Mouse (Mus musculus) megakaryocyte, embryonic 14.5 days (primary cell): Measurements from ENCODE around the gene Clip3. TPM values are rescaled to one million over a fixed set of nuclear protein-coding genes. Genes with fewer than 3 reads are reported as not detected.

Source experiments
- H3K27me3 ChIP-seq: replicated peaks from 2 replicates; pipeline ENCODE3; 2012; ENCODE audit warnings: inconsistent platforms
- H3K36me3 ChIP-seq: replicated peaks from 2 replicates; pipeline ENCODE3; 2012; ENCODE audit warnings: low read length, inconsistent platforms, mixed read lengths
- H3K4me1 ChIP-seq: 2 replicates; pipeline ENCODE4 v1.6.1; 2012; ENCODE audit warnings: inconsistent platforms
- H3K4me3 ChIP-seq: replicated peaks from 2 replicates; pipeline ENCODE3; 2012; ENCODE audit warnings: moderate library complexity, mild to moderate bottlenecking, inconsistent platforms
- H3K9me3 ChIP-seq: 2 replicates; pipeline ENCODE4 v1.6.1; 2012; ENCODE audit warnings: inconsistent platforms
- FLI1 ChIP-seq: IDR thresholded peaks from 2 replicates; pipeline ENCODE4 v1.6.1; 2012; ENCODE audit warnings: low read length, inconsistent platforms, mixed read lengths
- GATA1 ChIP-seq: IDR thresholded peaks from 3 replicates; pipeline ENCODE4 v1.6.1; 2012; ENCODE audit warnings: mixed read lengths, low read length, inconsistent platforms, borderline replicate concordance
- polyA plus RNA-seq: library from polyadenylated mRNA; stranded (reverse); fragments of >175 nt; gene quantifications from 2 replicates; pipeline ENCODE4 v1.2.3, GENCODE M21; 2012; ENCODE audit warnings: low replicate concordance; ENCODE audit not compliant: insufficient read depth

The Clip3 gene
- polyA plus RNA-seq, 1 experiment = 0.34 TPM

DNA sequence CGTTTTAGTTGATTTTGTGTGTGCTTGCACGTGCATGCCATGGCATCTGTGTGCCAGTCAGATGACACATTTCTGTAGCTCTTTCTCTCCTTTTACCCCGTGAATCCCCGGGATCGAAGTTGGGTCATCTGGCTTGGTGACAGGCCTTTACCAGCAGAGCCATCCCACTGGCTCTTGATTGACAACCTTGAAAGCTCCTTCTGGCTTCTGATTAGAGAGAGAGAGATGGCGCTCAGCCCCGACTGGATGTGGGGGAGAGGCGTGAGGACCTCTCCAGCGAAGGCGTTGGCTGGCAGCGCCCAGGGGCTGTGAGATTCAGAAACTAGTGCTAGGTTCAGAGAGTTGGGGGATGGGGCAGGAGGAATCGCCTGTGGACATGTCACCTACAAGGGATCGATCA lies 2.3 kb downstream of the Clip3 start:
- H3K27me3 ChIP-seq = peaks cover 50% of the 10 kb centered on the region
- TF ChIP-seq FLI1 (no peak), GATA1 (no peak)
- H3K36me3 ChIP-seq = no peaks in the 10 kb centered on the region
- no peak overlapping the region for H3K4me3 ChIP-seq
- H3K9me3 ChIP-seq = no peaks in the 10 kb centered on the region
- peaks cover 8% of the 10 kb centered on the region; the same call in 1 of the 2 replicates for H3K4me1 ChIP-seq

DNA sequence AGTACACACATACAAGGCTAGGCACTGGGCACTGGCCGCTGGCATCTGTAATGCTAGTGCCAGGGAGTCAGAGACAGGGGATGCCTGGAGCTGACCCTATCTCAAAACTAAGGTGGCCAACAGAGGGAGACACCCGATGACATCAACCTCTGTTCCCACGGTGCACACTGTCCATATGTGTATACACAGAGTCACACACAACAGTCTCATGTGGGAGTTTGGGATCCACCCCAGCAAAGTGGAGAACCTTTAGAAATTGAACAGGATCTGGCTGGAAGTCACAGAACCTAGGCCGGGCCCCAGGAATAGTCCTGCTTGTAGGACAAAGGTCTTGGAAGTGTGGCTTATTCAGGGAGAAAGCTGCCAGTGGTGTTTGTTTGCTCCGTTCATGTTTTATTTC lies 2.8 kb downstream of the Clip3 start:
- no peaks in the 10 kb centered on the region for H3K9me3 ChIP-seq
- no peak for TF ChIP-seq FLI1
- no peak for TF ChIP-seq GATA1
- no peaks in the 10 kb centered on the region for H3K36me3 ChIP-seq
- H3K27me3 ChIP-seq = peaks cover 45% of the 10 kb centered on the region
- peaks cover 11% of the 10 kb centered on the region; the same call in 1 of the 2 replicates for H3K4me1 ChIP-seq
- H3K4me3 ChIP-seq = no peak overlapping the region

- Histone ChIP-seq H3K27me3 (peaks cover 37% of the 10 kb centered on the region), H3K36me3 (no peaks in the 10 kb centered on the region), H3K9me3 (no peaks in the 10 kb centered on the region), H3K4me1 (peaks cover 14% of the 10 kb centered on the region; the same call in 1 of the 2 replicates), H3K4me3 (no peak overlapping the region)
- TF ChIP-seq FLI1 (no peak), GATA1 (no peak)
These were observed 3.6 kb downstream of the Clip3 start for GRCm38 (mm10) chr7:30295103-30295502.

DNA sequence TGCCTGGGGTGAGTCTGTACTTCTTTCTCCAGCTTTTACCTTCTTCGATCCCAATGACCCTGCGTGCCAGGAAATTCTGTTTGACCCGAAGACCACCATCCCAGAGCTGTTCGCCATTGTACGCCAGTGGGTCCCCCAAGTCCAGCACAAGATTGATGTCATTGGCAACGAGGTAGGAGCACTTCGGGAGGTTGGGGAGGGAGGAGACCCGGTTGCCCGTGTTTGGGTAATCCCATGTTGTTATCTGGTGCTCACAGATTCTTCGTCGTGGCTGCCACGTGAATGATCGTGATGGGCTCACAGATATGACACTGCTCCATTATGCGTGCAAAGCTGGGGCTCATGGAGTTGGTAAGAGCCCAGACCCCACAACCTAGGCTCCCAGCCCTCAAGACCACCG lies 5.3 kb downstream of the Clip3 start:
- Histone ChIP-seq H3K4me3 (no peak overlapping the region), H3K27me3 (peaks cover 23% of the 10 kb centered on the region), H3K4me1 (peaks cover 6% of the 10 kb centered on the region; the same call in 1 of the 2 replicates), H3K9me3 (no peaks in the 10 kb centered on the region), H3K36me3 (no peaks in the 10 kb centered on the region)
- TF ChIP-seq FLI1 (no peak), GATA1 (no peak)

DNA sequence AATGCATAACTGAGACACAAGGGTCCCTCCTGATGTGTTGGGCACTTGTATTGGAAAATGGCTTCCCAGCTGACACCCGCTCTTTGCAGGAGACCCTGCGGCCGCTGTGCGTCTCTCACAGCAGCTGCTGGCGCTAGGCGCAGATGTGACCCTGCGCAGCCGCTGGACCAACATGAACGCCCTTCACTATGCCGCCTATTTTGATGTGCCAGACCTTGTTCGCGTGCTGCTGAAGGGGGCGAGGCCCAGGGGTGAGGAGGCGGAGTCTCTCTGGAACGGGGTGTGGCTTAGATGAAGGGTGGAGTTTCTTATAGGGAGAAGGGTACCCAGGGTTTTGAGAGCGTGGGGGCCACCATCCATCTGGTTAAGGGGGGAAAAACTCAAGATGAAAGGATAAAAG lies 5.7 kb downstream of the Clip3 start:
- Histone ChIP-seq H3K9me3 (no peaks in the 10 kb centered on the region), H3K27me3 (peaks cover 21% of the 10 kb centered on the region), H3K36me3 (no peaks in the 10 kb centered on the region), H3K4me1 (peaks cover 6% of the 10 kb centered on the region; the same call in 1 of the 2 replicates), H3K4me3 (no peak overlapping the region)
- no peak for TF ChIP-seq GATA1
- TF ChIP-seq FLI1 = no peak

- Histone ChIP-seq H3K36me3 (no peaks in the 10 kb centered on the region), H3K27me3 (peaks cover 14% of the 10 kb centered on the region), H3K9me3 (no peaks in the 10 kb centered on the region), H3K4me3 (no peak overlapping the region), H3K4me1 (peaks cover 6% of the 10 kb centered on the region; the same call in 1 of the 2 replicates)
- TF ChIP-seq FLI1 (no peak), GATA1 (no peak)
These were observed 9.4 kb downstream of the Clip3 start for GRCm38 (mm10) chr7:30300914-30301313.

DNA sequence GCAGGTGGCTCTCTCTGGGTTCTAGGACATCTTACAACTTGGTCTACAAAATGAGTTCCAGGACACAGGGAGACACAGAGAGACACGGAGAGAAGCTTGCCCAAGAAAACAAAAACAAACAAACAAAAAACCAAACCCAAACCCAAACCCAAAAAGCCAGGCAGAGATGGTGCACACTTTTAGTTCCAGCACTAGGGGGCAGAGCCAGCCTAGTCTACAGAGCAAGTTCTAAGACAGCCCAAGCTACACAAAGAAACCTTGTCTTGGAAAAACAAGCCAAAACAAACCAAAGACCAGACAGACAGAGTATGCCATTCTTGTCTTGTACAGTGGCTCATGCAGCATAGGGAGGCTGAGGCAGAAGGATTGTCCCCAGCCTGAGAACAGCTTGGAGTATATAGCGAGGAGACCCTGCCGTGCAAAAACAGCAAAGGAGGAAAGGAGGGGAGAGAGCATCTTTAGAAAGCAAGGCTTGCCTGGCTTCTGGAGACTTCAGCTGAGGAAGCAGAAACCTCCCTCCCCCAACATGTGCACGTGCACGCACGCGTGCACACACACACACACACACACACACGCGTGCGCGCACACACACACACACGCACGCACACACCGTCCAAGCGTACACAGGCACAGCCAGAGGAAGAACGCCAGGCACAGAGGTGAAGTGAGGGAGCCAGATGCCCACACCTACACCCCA lies 14.7 kb downstream of the Clip3 start:
- H3K9me3 ChIP-seq = no peaks in the 10 kb centered on the region
- H3K27me3 ChIP-seq = peaks cover 10% of the 10 kb centered on the region
- H3K4me1 ChIP-seq = peaks cover 32% of the 10 kb centered on the region
- TF ChIP-seq GATA1 = no peak
- TF ChIP-seq FLI1 = no peak
- H3K4me3 ChIP-seq = peak overlapping the region; percentile 4
- peaks cover 13% of the 10 kb centered on the region for H3K36me3 ChIP-seq

DNA sequence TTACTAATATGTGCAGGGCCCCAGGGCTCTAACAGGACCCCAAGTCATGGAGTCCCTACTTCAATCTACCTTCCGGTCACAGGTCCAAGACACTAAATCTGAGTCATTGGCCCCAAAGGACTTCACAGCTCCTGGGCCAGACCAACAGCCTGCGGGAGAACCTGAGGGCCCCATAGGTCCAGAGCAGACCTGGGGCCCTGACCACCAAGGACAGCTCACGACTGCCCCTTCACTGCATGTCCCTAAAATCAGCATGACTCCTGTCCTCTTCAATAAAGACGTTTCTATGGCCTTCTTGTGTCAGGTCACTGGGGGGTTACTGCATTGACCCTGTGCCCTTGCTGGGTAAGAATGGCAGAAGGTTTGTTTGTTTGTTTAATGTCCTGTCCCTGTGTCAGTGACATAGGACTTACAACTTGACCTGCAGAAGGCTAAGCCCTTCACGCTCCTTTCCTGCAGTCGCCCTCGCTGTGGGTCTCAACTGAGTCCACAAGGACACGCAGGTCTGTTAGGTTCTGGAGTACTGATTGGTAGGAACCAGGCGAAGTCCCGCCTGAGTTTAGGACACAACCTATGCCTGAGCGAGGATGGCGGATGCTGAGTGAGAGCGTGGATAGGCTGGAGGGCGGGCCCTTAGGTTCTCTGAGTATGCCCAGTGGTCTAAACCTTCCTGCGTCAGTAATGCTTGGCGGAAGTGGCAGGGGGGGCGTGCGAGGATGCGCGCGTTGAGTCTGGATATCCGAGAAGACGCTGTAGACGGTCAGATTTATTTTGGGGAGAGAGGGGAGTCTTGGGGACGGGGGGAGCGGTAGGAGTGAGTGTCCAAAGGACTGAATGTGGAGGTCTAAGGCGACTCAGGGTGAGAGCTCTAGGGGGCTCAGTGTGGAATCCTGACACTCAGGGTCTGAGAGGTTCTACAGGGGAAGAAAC lies 16.8 kb downstream of the Clip3 start, which contains the start of gene Alkbh6:
Alkbh6 (plus strand) TSS at position 642 of the 930 bp plus-strand sequence.
- no peak for TF ChIP-seq GATA1
- TF ChIP-seq FLI1 = no peak
- Histone ChIP-seq H3K9me3 (no peaks in the 10 kb centered on the region), H3K4me3 (peak within 1 kb of the TSS; percentile 93), H3K36me3 (peaks cover 34% of the 10 kb centered on the region), H3K27me3 (peaks cover 5% of the 10 kb centered on the region), H3K4me1 (peaks cover 32% of the 10 kb centered on the region)

- Histone ChIP-seq H3K4me1 (peaks cover 34% of the 10 kb centered on the region), H3K36me3 (peaks cover 40% of the 10 kb centered on the region), H3K4me3 (peak overlapping the region; percentile 93), H3K27me3 (no peaks in the 10 kb centered on the region), H3K9me3 (no peaks in the 10 kb centered on the region)
- no peak for TF ChIP-seq GATA1
- no peak for TF ChIP-seq FLI1
These were observed 18.0 kb downstream of the Clip3 start for GRCm38 (mm10) chr7:30309395-30310129.

- peaks cover 39% of the 10 kb centered on the region for H3K4me1 ChIP-seq
These were observed 18.6 kb downstream of the Clip3 start for GRCm38 (mm10) chr7:30310136-30310535.

More at GRCm38 (mm10) chr7:30310136-30310535, 18.6 kb downstream of the Clip3 start:
- Histone ChIP-seq H3K27me3 (no peaks in the 10 kb centered on the region), H3K9me3 (no peaks in the 10 kb centered on the region), H3K36me3 (peaks cover 40% of the 10 kb centered on the region), H3K4me3 (peak overlapping the region; percentile 46)
- TF ChIP-seq FLI1 (no peak), GATA1 (no peak)
